Mouse (Mus musculus) heart, postnatal 0 days (tissue): Measurements from ENCODE around the gene Mfsd2b. TPM values are rescaled to one million over a fixed set of nuclear protein-coding genes. Genes with fewer than 3 reads are reported as not detected.

Experiments
- ATAC-seq: fragments of 200-750 bp; cut with Nextera tagmentation; 2 replicates; pipeline ENCODE4 v1.8.0; 2017; ENCODE audit warnings: low read depth, moderate number of reproducible peaks, moderate library complexity; ENCODE audit not compliant: insufficient read depth
- DNase-seq: peaks from one replicate; pipeline ENCODE4 v3.0.0-alpha.2; 2016; ENCODE audit warnings: low spot score
- H3K27ac ChIP-seq: fragments of 300-500 bp; sonication (generic); 2 replicates; pipeline ENCODE4 v1.5.1; 2014; ENCODE audit warnings: low read depth, mild to moderate bottlenecking
- H3K27me3 ChIP-seq: fragments of 300-500 bp; sonication (generic); 2 replicates; pipeline ENCODE4 v1.6.1; 2014; ENCODE audit warnings: low read length, mixed read lengths; ENCODE audit not compliant: control insufficient read depth, insufficient read depth
- H3K36me3 ChIP-seq: fragments of 300-500 bp; sonication (generic); replicated peaks from 2 replicates; pipeline ENCODE4 v1.6.1; 2014; ENCODE audit warnings: low read length, mixed read lengths; ENCODE audit not compliant: control insufficient read depth, insufficient read depth
- H3K4me1 ChIP-seq: fragments of 300-500 bp; sonication (generic); 2 replicates; pipeline ENCODE4 v1.6.1; 2014; ENCODE audit warnings: antibody characterized with exemption; ENCODE audit not compliant: control insufficient read depth, insufficient read depth
- H3K4me2 ChIP-seq: fragments of 300-500 bp; sonication (generic); 2 replicates; pipeline ENCODE4 v1.6.1; 2014; ENCODE audit warnings: low read depth, mild to moderate bottlenecking, low read length, moderate library complexity
- H3K4me3 ChIP-seq: fragments of 300-500 bp; sonication (generic); 2 replicates; pipeline ENCODE4 v1.5.1; 2014; ENCODE audit warnings: low read depth, low read length
- H3K9ac ChIP-seq: fragments of 300-500 bp; sonication (generic); replicated peaks from 2 replicates; pipeline ENCODE4 v1.6.1; 2014; ENCODE audit warnings: low read depth, low read length, mixed read lengths
- H3K9me3 ChIP-seq: fragments of 300-500 bp; sonication (generic); replicated peaks from 2 replicates; pipeline ENCODE4 v1.6.1; 2016; ENCODE audit warnings: low read length; ENCODE audit not compliant: control insufficient read depth
- CTCF ChIP-seq: IDR thresholded peaks from 2 replicates; pipeline ENCODE4 v1.5.1; 2016; ENCODE audit warnings: antibody characterized with exemption, control low read depth, low read depth
- EP300 ChIP-seq: IDR thresholded peaks from 2 replicates; pipeline ENCODE4 v1.6.1; 2016; ENCODE audit warnings: antibody characterized with exemption, low read depth
- WGBS: fragments of 180-500 bp; shearing (Covaris S2); extraction: QIAGEN DNeasy Blood & Tissue Kit; methylation state at CpG from one replicate; pipeline ENCODE4 v1.1.7; 2014; 5-methylcytosine and 5-hydroxymethylcytosine counted together
- polyA plus RNA-seq: library from polyadenylated mRNA; unstranded; fragments of >200 nt; fragmentation: Nextera tagmentation; extraction: Ambion mirVana; gene quantifications from 2 replicates; pipeline ENCODE4 v1.2.1, GENCODE M21; 2015
- total RNA-seq: library from RNA; depleted of rRNA; stranded (reverse); fragments of >200 nt; gene quantifications from 2 replicates; pipeline ENCODE4 v1.2.3, GENCODE M21; 2014; ENCODE audit warnings: low replicate concordance

The Mfsd2b gene
- total and polyA plus RNA-seq, 2 experiments from 2014 or later: 0.79 TPM; not detected in 1

- no peaks in the 10 kb centered on the region for H3K27me3 ChIP-seq
- no peaks in the 10 kb centered on the region for H3K9me3 ChIP-seq
- peaks cover 15% of the 10 kb centered on the region; the same call in 1 of the 2 replicates for H3K4me1 ChIP-seq
- 61% methylated on average over 5 of the region's 5 CpGs for WGBS
- ATAC-seq: no peak
- no peak overlapping the region for H3K9ac ChIP-seq
- no peaks in the 10 kb centered on the region for H3K36me3 ChIP-seq
- H3K27ac ChIP-seq: no peak overlapping the region
- no peak overlapping the region for H3K4me3 ChIP-seq
- H3K4me2 ChIP-seq: no peak overlapping the region
- TF ChIP-seq EP300: no peak
- TF ChIP-seq CTCF: no peak
- no peak for DNase-seq
Measured at GRCm38 (mm10) chr12:4872983-4873477, 1.1 kb downstream of the Mfsd2b start.

DNA sequence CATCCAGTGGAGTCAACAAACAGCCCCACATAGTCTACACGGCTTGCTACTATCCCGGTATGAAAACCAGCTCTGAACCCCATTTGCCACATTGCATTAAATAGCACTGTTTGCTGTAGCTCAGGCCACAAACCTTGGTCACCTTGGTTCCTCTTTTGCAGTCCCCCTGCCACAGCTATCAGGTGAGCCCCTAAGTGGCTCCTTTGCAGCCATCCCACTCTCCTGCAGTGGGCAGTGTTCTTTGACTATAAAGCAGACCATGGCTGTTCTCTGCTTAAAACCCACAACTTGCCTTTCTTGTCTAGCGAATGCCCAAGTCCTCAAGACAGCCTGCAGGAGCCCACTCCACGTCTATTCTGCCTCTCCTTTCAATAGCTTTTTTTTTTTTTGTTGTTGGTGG is 1.9 kb downstream of the Mfsd2b start:
- DNase-seq: no peak
- no peaks in the 10 kb centered on the region for H3K27me3 ChIP-seq
- no peak overlapping the region for H3K4me3 ChIP-seq
- 33% methylated on average over 4 of the region's 4 CpGs for WGBS
- H3K4me2 ChIP-seq: no peak overlapping the region
- no peaks in the 10 kb centered on the region for H3K36me3 ChIP-seq
- H3K4me1 ChIP-seq: peaks cover 15% of the 10 kb centered on the region; the same call in 1 of the 2 replicates
- ATAC-seq: no peak
- H3K9ac ChIP-seq: no peak overlapping the region
- H3K27ac ChIP-seq: no peak overlapping the region
- H3K9me3 ChIP-seq: no peaks in the 10 kb centered on the region
- TF ChIP-seq EP300: no peak
- TF ChIP-seq CTCF: peak; percentile 20; the same call in 1 of the 2 replicates

- Histone ChIP-seq H3K9me3 (no peaks in the 10 kb centered on the region), H3K36me3 (no peaks in the 10 kb centered on the region), H3K4me1 (peaks cover 15% of the 10 kb centered on the region; the same call in 1 of the 2 replicates), H3K4me2 (no peak overlapping the region), H3K27me3 (no peaks in the 10 kb centered on the region), H3K9ac (no peak overlapping the region), H3K4me3 (no peak overlapping the region), H3K27ac (no peak overlapping the region)
- DNase-seq (no peak), ATAC-seq (no peak)
- WGBS: 90% methylated on average over 5 of the region's 5 CpGs
- TF ChIP-seq CTCF: no peak
Measured at GRCm38 (mm10) chr12:4871260-4871659, 2.9 kb downstream of the Mfsd2b start.

DNA sequence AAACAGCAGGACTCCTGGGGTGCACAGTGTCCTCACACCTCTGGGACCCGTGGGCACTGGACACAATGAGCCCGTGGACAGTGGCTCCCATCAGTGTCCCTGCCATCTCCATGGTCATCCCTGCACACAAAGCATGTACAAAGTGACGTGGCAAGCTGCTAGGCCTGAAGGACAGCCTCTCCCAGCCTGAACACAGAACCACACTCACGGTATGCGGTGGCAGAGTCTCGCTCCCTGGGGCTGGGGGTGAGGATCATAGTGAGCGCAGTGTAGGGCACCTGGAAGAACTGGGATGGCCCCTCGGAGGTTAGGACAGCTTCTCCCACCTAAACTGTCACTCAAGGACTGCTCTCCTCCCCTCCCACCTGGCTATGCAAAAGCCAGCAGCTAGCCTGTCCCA is 5.2 kb downstream of the Mfsd2b start:
- 76% methylated on average over 8 of the region's 8 CpGs for WGBS
- TF ChIP-seq EP300 (no peak), CTCF (no peak)
- no peak for ATAC-seq
- Histone ChIP-seq H3K36me3 (no peaks in the 10 kb centered on the region), H3K4me2 (no peak overlapping the region), H3K27me3 (no peaks in the 10 kb centered on the region), H3K27ac (no peak overlapping the region), H3K4me3 (no peak overlapping the region), H3K9me3 (no peaks in the 10 kb centered on the region), H3K4me1 (peaks cover 8% of the 10 kb centered on the region), H3K9ac (no peak overlapping the region)
- DNase-seq: no peak

- Histone ChIP-seq H3K27ac (no peak overlapping the region), H3K36me3 (no peaks in the 10 kb centered on the region), H3K9me3 (no peaks in the 10 kb centered on the region), H3K9ac (no peak overlapping the region), H3K4me2 (0 out of 2 replicates have a peak overlapping the region, but pooled peaks have one; percentile 25), H3K27me3 (no peaks in the 10 kb centered on the region), H3K4me1 (peaks cover 13% of the 10 kb centered on the region), H3K4me3 (no peak overlapping the region)
- no peak for TF ChIP-seq CTCF
- TF ChIP-seq EP300: no peak
- 0 out of 2 replicates have a peak, but pooled peaks have one; percentile 2 for ATAC-seq
- WGBS: 24% methylated on average over 4 of the region's 4 CpGs
- DNase-seq: no peak
Measured at GRCm38 (mm10) chr12:4864338-4864690, 9.8 kb downstream of the Mfsd2b start.

- TF ChIP-seq CTCF (no peak), EP300 (no peak)
- Histone ChIP-seq H3K27ac (peak overlapping the region; percentile 52), H3K27me3 (no peaks in the 10 kb centered on the region), H3K9ac (no peak overlapping the region), H3K36me3 (no peaks in the 10 kb centered on the region), H3K9me3 (no peaks in the 10 kb centered on the region), H3K4me3 (no peak overlapping the region), H3K4me2 (0 out of 2 replicates have a peak overlapping the region, but pooled peaks have one; percentile 25), H3K4me1 (peaks cover 13% of the 10 kb centered on the region)
- 14% methylated on average over 4 of the region's 4 CpGs for WGBS
- DNase-seq (peak; percentile 87), ATAC-seq (peak; percentile 86)
Measured at GRCm38 (mm10) chr12:4863654-4864337, 10.4 kb downstream of the Mfsd2b start.
